Mouse (Mus musculus) C2C12 (cell line): Measurements from ENCODE around the gene AC134908.4. TPM values are rescaled to one million over a fixed set of nuclear protein-coding genes. Genes with fewer than 3 reads are reported as not detected.
A peak's percentile ranks its signal among the peaks of the same experiment; 100 is the strongest.

Experiments
- H3K27me3 ChIP-seq: one replicate; pipeline ENCODE4 v1.6.1; 2011; ENCODE audit not compliant: control insufficient read depth, insufficient read depth, insufficient read length
- H3K36me3 ChIP-seq: one replicate; pipeline ENCODE4 v1.6.1; 2011; ENCODE audit not compliant: control insufficient read depth, insufficient read depth
- H3K4me3 ChIP-seq: one replicate; pipeline ENCODE4 v1.5.1; 2011; ENCODE audit warnings: mild to moderate bottlenecking, control low read depth; ENCODE audit not compliant: poor library complexity, insufficient read depth, severe bottlenecking
- H3K79me2 ChIP-seq: one replicate; pipeline ENCODE4 v1.6.1; 2011; ENCODE audit not compliant: control insufficient read depth, insufficient read depth
- H3K79me3 ChIP-seq: one replicate; pipeline ENCODE4 v1.6.1; 2011; ENCODE audit warnings: low read depth, control low read depth
- H3ac ChIP-seq: one replicate; pipeline ENCODE3; 2011; ENCODE audit warnings: low read depth; ENCODE audit not compliant: control insufficient read depth, insufficient read length
- CEBPB ChIP-seq: IDR thresholded peaks from one replicate; pipeline ENCODE4 v1.6.1; 2011; ENCODE audit warnings: low read depth, mild to moderate bottlenecking, control low read depth, moderate library complexity
- CTCF ChIP-seq: IDR thresholded peaks from one replicate; pipeline ENCODE4 v1.5.1; 2011; ENCODE audit not compliant: control insufficient read depth, insufficient read depth, insufficient read length
- FOSL1 ChIP-seq: IDR thresholded peaks from one replicate; pipeline ENCODE4 v1.8.0; 2011; ENCODE audit warnings: mild to moderate bottlenecking, low read length; ENCODE audit not compliant: poor library complexity, insufficient read depth, severe bottlenecking
- MAX ChIP-seq: IDR thresholded peaks from one replicate; pipeline ENCODE4 v1.6.1; 2011; ENCODE audit warnings: mild to moderate bottlenecking, control low read depth
- MYOD1 ChIP-seq: IDR thresholded peaks from one replicate; pipeline ENCODE4 v1.6.1; 2011; ENCODE audit warnings: low read depth; ENCODE audit not compliant: control insufficient read depth, insufficient read length
- MYOG ChIP-seq: IDR thresholded peaks from one replicate; pipeline ENCODE4 v1.6.1; 2011; ENCODE audit not compliant: control insufficient read depth, insufficient read length; ENCODE audit errors: extremely low read depth
- USF1 ChIP-seq: IDR thresholded peaks from one replicate; pipeline ENCODE4 v1.6.1; 2011; ENCODE audit warnings: low read depth, mild to moderate bottlenecking, control low read depth, moderate library complexity
- polyA plus RNA-seq: library from polyadenylated mRNA; unstranded; fragments of >200 nt; fragmentation: generic; extraction: Trizol; gene quantifications from one replicate; pipeline ENCODE4 v1.2.1, GENCODE M21; 2012; ENCODE audit warnings: missing spikeins

AC134908.4 gene
- polyA plus RNA-seq, 1 experiment: not detected

- peak within 1 kb of the TSS; percentile 83 for H3ac ChIP-seq
- no peak for TF ChIP-seq MAX
- no peak for TF ChIP-seq USF1
- no peak for TF ChIP-seq FOSL1
- peaks cover 24% of the 10 kb centered on the region for H3K79me2 ChIP-seq
- no peaks in the 10 kb centered on the region for H3K27me3 ChIP-seq
- peaks cover 21% of the 10 kb centered on the region for H3K36me3 ChIP-seq
- peaks cover 2% of the 10 kb centered on the region for H3K79me3 ChIP-seq
- H3K4me3 ChIP-seq: peak within 1 kb of the TSS; percentile 53
Measured at GRCm38 (mm10) chr17:25786280-25786679, 9.2 kb downstream of the AC134908.4 start, which contains the start of gene Ccdc78. Gene Ccdc78 (plus strand): TSS chr17:25786580.

GRCm38 (mm10) chr17:25785281-25785745 is 10.1 kb downstream of the AC134908.4 start, which contains the start of gene Haghl:
Gene Haghl (minus strand): TSS chr17:25785673.
- Histone ChIP-seq H3K79me3 (no peaks in the 10 kb centered on the region), H3K79me2 (peaks cover 15% of the 10 kb centered on the region), H3K36me3 (peaks cover 24% of the 10 kb centered on the region), H3K4me3 (peak within 1 kb of the TSS; percentile 53), H3ac (peak within 1 kb of the TSS; percentile 83), H3K27me3 (no peaks in the 10 kb centered on the region)
- TF ChIP-seq FOSL1: no peak
- no peak for TF ChIP-seq CEBPB
- TF ChIP-seq USF1: no peak
- no peak for TF ChIP-seq MYOD1
- TF ChIP-seq CTCF: no peak
- TF ChIP-seq MYOG: no peak

- TF ChIP-seq USF1: no peak
- TF ChIP-seq FOSL1: no peak
- no peak for TF ChIP-seq MYOD1
- TF ChIP-seq MAX: no peak
- TF ChIP-seq CEBPB: no peak
- no peak for TF ChIP-seq MYOG
- TF ChIP-seq CTCF: no peak
- peak overlapping the region; percentile 12 for H3ac ChIP-seq
Measured at GRCm38 (mm10) chr17:25783861-25784574, 11.4 kb downstream of the AC134908.4 start.

GRCm38 (mm10) chr17:25783086-25783485 is 12.4 kb downstream of the AC134908.4 start:
- peaks cover 32% of the 10 kb centered on the region for H3K36me3 ChIP-seq
- no peaks in the 10 kb centered on the region for H3K27me3 ChIP-seq
- H3ac ChIP-seq: no peak overlapping the region
- no peak overlapping the region for H3K4me3 ChIP-seq
- TF ChIP-seq CEBPB (no peak), MAX (no peak), MYOD1 (no peak), CTCF (no peak), MYOG (no peak), FOSL1 (no peak), USF1 (no peak)
- H3K79me3 ChIP-seq: no peaks in the 10 kb centered on the region
- H3K79me2 ChIP-seq: peaks cover 15% of the 10 kb centered on the region

More at GRCm38 (mm10) chr17:25783861-25784574, 11.4 kb downstream of the AC134908.4 start:
- Histone ChIP-seq H3K27me3 (no peaks in the 10 kb centered on the region), H3K79me3 (no peaks in the 10 kb centered on the region), H3K4me3 (no peak overlapping the region), H3K36me3 (peaks cover 32% of the 10 kb centered on the region), H3K79me2 (peaks cover 15% of the 10 kb centered on the region)

- TF ChIP-seq CEBPB (no peak), MYOD1 (no peak), MAX (no peak), USF1 (no peak), MYOG (no peak), CTCF (no peak), FOSL1 (no peak)
- no peaks in the 10 kb centered on the region for H3K79me3 ChIP-seq
- H3K4me3 ChIP-seq: no peak overlapping the region
- H3K79me2 ChIP-seq: peaks cover 15% of the 10 kb centered on the region
- peaks cover 32% of the 10 kb centered on the region for H3K36me3 ChIP-seq
- H3K27me3 ChIP-seq: no peaks in the 10 kb centered on the region
- H3ac ChIP-seq: no peak overlapping the region
Measured at GRCm38 (mm10) chr17:25781339-25781738, 14.1 kb downstream of the AC134908.4 start.
